Mouse (Mus musculus) lung, postnatal 4 days (tissue): Measurements from ENCODE around the gene Clic4.

ENCODE experiments used
- DNase-seq, 2 experiments: peaks; one replicate each; pipeline ENCODE4 v3.0.0; 2021

Gene Clic4

DNA sequence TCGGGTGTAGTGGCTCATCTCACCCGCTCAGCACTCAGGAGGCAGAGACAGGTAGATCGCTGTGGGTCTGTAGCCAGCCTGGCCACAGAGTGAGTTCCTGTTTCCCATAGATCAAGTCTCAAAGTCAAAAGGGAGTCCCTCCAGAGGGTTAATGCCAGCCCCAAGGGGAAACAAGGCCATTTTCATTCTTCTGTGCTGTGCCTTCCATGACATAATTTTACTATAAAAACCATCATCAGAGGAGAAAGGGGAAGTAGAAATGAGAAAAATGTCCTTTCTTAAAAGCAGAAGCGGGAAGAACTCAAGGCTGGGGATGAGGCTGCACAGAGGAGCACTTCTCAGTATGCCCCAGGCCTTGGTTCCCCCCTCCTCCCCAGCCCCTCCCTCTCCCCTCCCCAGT, 90.8 kb downstream of the Clic4 start:
- no peak for DNase-seq

DNA sequence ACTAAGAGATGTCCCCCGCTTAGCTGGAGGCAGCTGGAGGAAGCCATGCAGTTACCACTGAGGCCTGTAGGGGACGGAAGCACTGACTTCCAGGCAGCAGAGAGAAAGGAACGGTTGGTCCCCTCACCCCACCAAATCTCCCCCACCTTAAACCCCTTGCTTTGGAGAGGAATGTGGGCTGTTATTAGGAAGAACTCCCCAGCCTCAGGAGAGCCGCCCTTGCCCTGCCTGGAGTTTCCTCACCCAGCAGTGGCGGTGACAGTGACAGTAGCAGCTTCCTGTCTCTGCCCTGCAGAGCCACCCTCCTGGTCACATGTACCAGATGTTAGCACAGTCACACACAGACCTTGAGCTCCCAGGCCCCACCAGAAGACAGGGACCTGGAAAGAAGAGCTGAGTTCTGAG, 93.5 kb downstream of the Clic4 start:
- peak in 1 of 2 experiments; percentile 69 for DNase-seq

DNA sequence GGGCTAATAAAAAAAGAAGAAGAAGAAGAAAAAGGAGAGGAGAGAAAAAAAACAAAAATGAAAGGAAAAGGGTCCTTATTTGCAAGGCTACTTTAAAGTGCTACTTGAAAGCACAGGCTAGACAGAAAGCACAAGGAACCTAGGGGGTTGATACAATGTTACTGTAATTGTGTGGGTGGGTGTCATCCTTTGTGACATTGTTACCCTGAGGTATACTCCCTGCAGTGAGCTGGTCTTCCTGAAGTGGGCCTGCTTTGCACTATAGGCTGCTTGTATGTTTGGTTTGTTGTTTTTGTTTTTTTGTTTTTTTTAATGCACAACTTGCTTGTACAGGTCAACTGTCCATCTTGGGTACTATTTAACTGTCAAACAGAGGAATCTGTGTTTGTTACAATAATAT, 95.0 kb downstream of the Clic4 start:
- DNase-seq: no peak

DNA sequence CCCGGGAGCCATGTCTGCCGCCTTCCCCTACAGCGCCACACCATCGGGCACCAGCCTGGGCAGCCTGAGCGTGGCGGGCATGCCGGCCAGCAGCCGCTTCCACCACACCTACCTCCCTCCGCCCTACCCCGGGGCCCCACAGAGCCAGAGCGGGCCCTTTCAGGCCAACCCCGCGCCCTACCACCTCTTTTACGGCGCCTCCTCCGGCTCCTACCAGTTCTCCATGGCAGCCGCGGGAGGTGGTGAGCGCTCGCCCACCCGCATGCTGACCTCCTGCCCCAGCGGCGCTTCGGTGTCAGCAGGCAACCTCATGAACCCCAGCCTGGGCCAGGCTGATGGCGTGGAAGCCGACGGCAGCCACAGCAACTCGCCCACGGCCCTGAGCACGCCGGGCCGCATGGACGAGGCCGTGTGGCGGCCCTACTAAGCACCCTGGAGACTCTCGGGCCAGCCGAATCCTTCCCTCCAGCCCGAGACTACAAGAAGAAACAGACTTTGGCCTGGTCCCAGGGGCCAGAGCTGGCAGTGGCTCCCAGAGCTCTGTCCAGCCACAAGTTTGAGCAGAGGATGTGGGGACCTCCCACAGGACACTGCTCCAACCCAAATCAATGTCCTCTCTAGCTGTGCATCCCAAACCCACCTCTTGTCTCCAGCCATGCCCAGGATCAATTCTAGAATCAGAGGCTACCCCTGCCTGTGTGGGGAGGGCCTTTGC, 97.1 kb downstream of the Clic4 start:
- DNase-seq: peak; percentile 66 to 83

DNA sequence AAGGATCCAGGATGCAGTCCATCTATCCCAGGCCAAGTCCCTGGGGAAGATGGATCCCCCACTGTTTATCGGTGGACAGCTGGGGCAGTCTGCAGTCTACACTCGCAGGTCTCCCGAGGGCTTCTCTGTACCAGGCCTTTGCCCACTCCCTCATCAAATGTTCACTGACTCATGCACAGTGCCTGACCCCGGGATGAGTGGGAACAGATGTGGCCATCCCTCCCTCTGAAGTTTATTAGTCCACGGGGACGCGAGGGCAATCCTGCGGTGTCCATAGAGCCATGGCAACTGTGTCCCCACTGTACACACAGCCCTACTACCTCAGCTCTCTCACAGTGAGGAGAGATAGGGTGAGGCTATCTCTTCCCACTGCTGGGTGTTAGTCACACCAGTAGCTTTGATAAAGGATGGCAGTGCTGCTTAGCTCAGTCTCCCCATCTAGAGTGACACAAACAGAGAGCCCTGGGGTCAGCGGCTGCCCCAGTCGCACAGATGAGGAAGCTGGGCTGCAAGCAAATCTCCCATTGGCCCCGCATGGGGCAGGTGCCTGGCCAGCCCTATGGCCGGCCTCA, 101.2 kb downstream of the Clic4 start:
- DNase-seq: no peak

DNA sequence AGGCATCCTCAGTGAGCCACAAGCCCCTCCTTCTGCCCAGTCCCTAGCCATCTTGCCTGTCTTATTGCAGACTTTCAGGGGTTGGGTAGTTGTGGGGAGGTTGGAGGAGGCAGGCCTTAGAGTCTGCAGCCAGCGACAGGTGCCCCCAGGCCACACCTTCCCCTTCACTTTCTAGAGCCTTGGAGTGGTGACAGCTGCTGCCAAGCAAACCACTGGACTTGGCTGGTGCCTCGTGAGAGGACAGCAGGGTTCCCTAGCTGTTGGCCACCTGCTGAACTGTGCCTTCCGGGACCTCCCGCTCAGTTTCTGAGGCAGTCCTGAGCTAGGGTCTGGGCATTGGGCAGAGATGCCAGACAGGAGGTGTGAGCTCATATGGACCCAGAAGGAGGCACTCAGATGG, 103.1 kb downstream of the Clic4 start:
- no peak for DNase-seq

DNA sequence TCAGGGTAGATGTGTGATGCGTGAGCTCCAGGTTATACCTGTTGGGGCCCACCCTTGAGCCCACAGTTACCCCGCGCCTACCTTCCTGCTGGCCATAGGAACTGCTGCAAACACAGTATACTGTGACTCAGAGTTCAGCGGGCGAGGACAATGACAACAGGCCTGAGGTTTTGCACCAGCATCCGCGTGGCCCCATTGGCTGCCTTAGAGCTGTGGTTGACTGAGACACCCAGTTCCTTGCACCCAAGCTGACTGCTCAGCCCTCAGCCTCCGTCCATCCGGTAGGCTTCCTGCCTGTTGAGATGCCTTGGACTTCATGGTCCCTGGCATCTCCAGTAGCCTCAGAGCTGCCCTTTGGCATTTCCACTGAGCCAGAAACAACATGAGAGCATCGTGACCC, 103.5 kb downstream of the Clic4 start:
- no peak for DNase-seq

DNA sequence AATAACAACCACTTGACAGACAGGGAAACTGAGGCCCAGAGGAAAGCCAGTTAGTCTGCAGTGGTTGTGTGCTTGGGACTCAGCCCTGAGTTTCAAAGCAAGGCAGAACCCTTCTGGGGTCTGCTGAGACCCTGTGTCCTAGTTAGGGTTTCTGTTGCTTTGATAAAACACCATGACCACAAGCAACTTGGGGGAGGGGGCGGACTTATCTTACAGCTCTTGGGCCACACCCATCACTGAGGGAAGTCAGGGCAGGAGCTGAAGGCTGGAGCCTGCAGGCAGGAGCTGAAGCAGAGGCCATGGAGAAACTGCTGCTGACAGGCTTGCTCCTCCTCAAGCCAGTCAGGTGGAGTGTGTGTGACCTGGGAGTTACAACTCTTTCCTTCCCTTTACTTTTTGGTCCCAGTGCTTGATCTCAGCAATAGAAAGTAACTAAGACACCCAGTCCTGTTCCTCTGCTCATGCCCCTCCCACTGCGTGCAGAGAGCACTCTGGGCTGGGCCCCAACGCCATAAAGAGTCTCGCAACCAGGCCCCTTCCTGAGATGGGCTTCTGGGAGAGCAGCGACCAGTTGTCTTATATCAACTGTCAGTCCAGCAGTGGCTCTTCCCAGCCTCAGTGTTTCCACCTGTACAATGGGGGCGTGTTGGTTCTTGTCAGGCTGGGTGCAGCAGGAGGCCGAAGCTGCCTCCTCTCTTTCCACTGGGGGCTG, 104.6 kb downstream of the Clic4 start:
- DNase-seq: no peak

DNA sequence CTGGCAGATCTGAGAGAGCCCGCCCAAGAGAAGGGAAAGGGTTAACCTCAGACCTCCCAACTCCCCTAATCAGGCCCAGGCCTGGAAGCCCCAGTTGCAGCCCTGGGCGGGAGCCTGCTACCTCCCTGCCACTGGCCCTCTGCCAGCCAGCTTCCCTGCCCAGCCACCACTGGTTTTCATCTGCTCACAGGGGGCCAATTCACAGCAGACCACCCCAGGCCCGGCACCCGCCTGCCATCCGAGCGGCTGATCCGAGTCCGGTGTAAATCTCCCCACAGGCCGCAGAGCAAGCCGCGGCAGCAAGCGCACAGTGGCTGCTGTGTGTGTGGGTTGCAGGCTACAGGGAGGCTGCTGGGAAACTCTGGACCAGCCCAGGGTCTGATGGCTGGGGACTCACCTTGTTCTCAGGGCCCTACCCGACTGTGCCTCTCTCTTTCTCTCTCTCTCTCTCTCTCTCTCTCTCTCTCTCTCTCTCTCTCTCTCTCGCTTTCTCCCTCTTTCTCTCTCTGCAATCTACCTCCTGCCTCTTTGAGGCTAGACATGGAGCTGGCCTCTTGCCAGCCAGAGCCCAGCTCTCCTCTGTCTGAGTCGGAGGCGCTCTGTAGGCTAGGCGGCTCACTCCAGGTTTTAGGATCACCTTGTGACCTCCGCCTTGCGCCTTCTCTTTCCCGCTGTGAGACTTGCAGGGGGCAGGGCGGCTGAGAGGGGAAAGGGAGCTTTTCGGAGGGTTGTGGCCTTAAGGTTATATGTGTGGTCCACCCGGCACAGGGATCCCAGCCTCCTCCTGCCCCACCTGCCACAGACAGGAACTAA, 106.0 kb downstream of the Clic4 start:
- DNase-seq: no peak

DNA sequence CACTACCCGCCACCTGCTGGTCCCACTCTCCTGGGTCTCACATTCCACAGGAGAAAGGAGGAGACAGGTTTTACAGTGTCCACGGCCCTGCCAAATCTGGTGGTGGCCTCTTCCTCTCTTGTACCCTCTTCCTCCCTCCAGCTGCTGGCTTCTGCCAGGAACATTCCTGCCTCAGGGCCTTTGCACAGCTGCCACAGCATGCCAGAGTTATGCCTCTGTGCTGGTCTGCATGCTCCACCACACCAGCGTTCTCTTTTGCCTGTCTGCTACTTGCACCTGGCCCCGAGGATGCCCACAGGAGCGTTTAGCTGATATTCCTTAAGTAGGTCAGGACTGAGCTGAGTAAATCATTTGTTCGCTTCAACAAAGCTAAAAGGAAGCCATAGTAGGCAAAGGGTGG, 106.9 kb downstream of the Clic4 start:
- no peak for DNase-seq
